Mouse (Mus musculus): ENCODE data around the gene 9130213A22Rik. TPM values are rescaled to one million over a fixed set of nuclear protein-coding genes. Genes with fewer than 3 reads are reported as not detected.

The 9130213A22Rik gene
- polyA plus RNA-seq, 1 experiment = 1.3 TPM

GRCm38 (mm10) chr11:69109032-69109900 lies 13.1 kb downstream of the 9130213A22Rik start:
- WGBS = 94% methylated on average over 13 of the region's 13 CpGs
- TF ChIP-seq POLR2A (IDR thresholded peaks at IDR 0.05; ENCODE audit: control insufficient read depth, extremely low read depth, insufficient read depth, low read length, poor library complexity) = no peak
- no peak for TF ChIP-seq CTCF (IDR thresholded peaks at IDR 0.05; ENCODE audit: borderline replicate concordance, control insufficient read depth, extremely low read depth, insufficient read depth, low read length, poor library complexity)

GRCm38 (mm10) chr11:69108223-69108622 lies 14.2 kb downstream of the 9130213A22Rik start:
- 95% methylated on average over 9 of the region's 9 CpGs for WGBS
- TF ChIP-seq POLR2A (IDR thresholded peaks at IDR 0.05; ENCODE audit: control insufficient read depth, extremely low read depth, insufficient read depth, low read length, poor library complexity) (no peak), CTCF (IDR thresholded peaks at IDR 0.05; ENCODE audit: borderline replicate concordance, control insufficient read depth, extremely low read depth, insufficient read depth, low read length, poor library complexity) (no peak)
- no peaks in the 10 kb centered on the region for H3K4me1 ChIP-seq (replicated peaks; ENCODE audit: control insufficient read depth, insufficient read depth, low read length)
- H3K27me3 ChIP-seq (ENCODE audit: control insufficient read depth, insufficient read depth, low read length) = no peaks in the 10 kb centered on the region
- H3K27ac ChIP-seq (ENCODE audit: control insufficient read depth, insufficient read depth, low read length) = no peak overlapping the region
- H3K36me3 ChIP-seq (ENCODE audit: control insufficient read depth, insufficient read depth, low read length) = peaks cover 45% of the 10 kb centered on the region
- H3K4me3 ChIP-seq (ENCODE audit: control insufficient read depth, insufficient read depth, low read length) = no peak overlapping the region
- DNase-seq = no peak

More at GRCm38 (mm10) chr11:69109032-69109900, 13.1 kb downstream of the 9130213A22Rik start:
- Histone ChIP-seq H3K27me3 (ENCODE audit: control insufficient read depth, insufficient read depth, low read length) (no peaks in the 10 kb centered on the region), H3K4me3 (ENCODE audit: control insufficient read depth, insufficient read depth, low read length) (no peak overlapping the region), H3K27ac (ENCODE audit: control insufficient read depth, insufficient read depth, low read length) (no peak overlapping the region), H3K36me3 (ENCODE audit: control insufficient read depth, insufficient read depth, low read length) (peaks cover 37% of the 10 kb centered on the region), H3K4me1 (replicated peaks; ENCODE audit: control insufficient read depth, insufficient read depth, low read length) (no peaks in the 10 kb centered on the region)
- no peak for DNase-seq

GRCm38 (mm10) chr11:69107676-69108075 lies 14.7 kb downstream of the 9130213A22Rik start:
- peaks cover 49% of the 10 kb centered on the region for H3K36me3 ChIP-seq (ENCODE audit: control insufficient read depth, insufficient read depth, low read length)
- H3K27ac ChIP-seq (ENCODE audit: control insufficient read depth, insufficient read depth, low read length) = no peak overlapping the region
- H3K4me3 ChIP-seq (ENCODE audit: control insufficient read depth, insufficient read depth, low read length) = no peak overlapping the region
- TF ChIP-seq POLR2A (IDR thresholded peaks at IDR 0.05; ENCODE audit: control insufficient read depth, extremely low read depth, insufficient read depth, low read length, poor library complexity) = no peak
- TF ChIP-seq CTCF (IDR thresholded peaks at IDR 0.05; ENCODE audit: borderline replicate concordance, control insufficient read depth, extremely low read depth, insufficient read depth, low read length, poor library complexity) = no peak
- H3K4me1 ChIP-seq (replicated peaks; ENCODE audit: control insufficient read depth, insufficient read depth, low read length) = no peaks in the 10 kb centered on the region
- H3K27me3 ChIP-seq (ENCODE audit: control insufficient read depth, insufficient read depth, low read length) = no peaks in the 10 kb centered on the region
- 94% methylated on average over 11 of the region's 11 CpGs for WGBS
- no peak for DNase-seq

GRCm38 (mm10) chr11:69106842-69107241 lies 15.5 kb downstream of the 9130213A22Rik start:
- no peak for TF ChIP-seq CTCF (IDR thresholded peaks at IDR 0.05; ENCODE audit: borderline replicate concordance, control insufficient read depth, extremely low read depth, insufficient read depth, low read length, poor library complexity)
- TF ChIP-seq POLR2A (IDR thresholded peaks at IDR 0.05; ENCODE audit: control insufficient read depth, extremely low read depth, insufficient read depth, low read length, poor library complexity) = no peak

GRCm38 (mm10) chr11:69106299-69106698 lies 16.1 kb downstream of the 9130213A22Rik start:
- no peak overlapping the region for H3K27ac ChIP-seq (ENCODE audit: control insufficient read depth, insufficient read depth, low read length)
- peaks cover 56% of the 10 kb centered on the region for H3K36me3 ChIP-seq (ENCODE audit: control insufficient read depth, insufficient read depth, low read length)
- H3K4me3 ChIP-seq (ENCODE audit: control insufficient read depth, insufficient read depth, low read length) = no peak overlapping the region
- WGBS = 96% methylated on average over 11 of the region's 11 CpGs
- no peaks in the 10 kb centered on the region for H3K4me1 ChIP-seq (replicated peaks; ENCODE audit: control insufficient read depth, insufficient read depth, low read length)
- no peaks in the 10 kb centered on the region for H3K27me3 ChIP-seq (ENCODE audit: control insufficient read depth, insufficient read depth, low read length)
- TF ChIP-seq POLR2A (IDR thresholded peaks at IDR 0.05; ENCODE audit: control insufficient read depth, extremely low read depth, insufficient read depth, low read length, poor library complexity) (no peak), CTCF (IDR thresholded peaks at IDR 0.05; ENCODE audit: borderline replicate concordance, control insufficient read depth, extremely low read depth, insufficient read depth, low read length, poor library complexity) (no peak)
- no peak for DNase-seq

More at GRCm38 (mm10) chr11:69106842-69107241, 15.5 kb downstream of the 9130213A22Rik start:
- no peak overlapping the region for H3K4me3 ChIP-seq (ENCODE audit: control insufficient read depth, insufficient read depth, low read length)
- no peaks in the 10 kb centered on the region for H3K27me3 ChIP-seq (ENCODE audit: control insufficient read depth, insufficient read depth, low read length)
- peaks cover 51% of the 10 kb centered on the region for H3K36me3 ChIP-seq (ENCODE audit: control insufficient read depth, insufficient read depth, low read length)
- no peak overlapping the region for H3K27ac ChIP-seq (ENCODE audit: control insufficient read depth, insufficient read depth, low read length)
- DNase-seq = no peak
- no peaks in the 10 kb centered on the region for H3K4me1 ChIP-seq (replicated peaks; ENCODE audit: control insufficient read depth, insufficient read depth, low read length)
- WGBS = 96% methylated on average over 11 of the region's 11 CpGs

- 97% methylated on average over 2 of the region's 2 CpGs for WGBS
- DNase-seq = no peak
- TF ChIP-seq POLR2A (IDR thresholded peaks at IDR 0.05; ENCODE audit: control insufficient read depth, extremely low read depth, insufficient read depth, low read length, poor library complexity) (no peak), CTCF (IDR thresholded peaks at IDR 0.05; ENCODE audit: borderline replicate concordance, control insufficient read depth, extremely low read depth, insufficient read depth, low read length, poor library complexity) (no peak)
- Histone ChIP-seq H3K4me3 (ENCODE audit: control insufficient read depth, insufficient read depth, low read length) (no peak overlapping the region), H3K27ac (ENCODE audit: control insufficient read depth, insufficient read depth, low read length) (no peak overlapping the region), H3K4me1 (replicated peaks; ENCODE audit: control insufficient read depth, insufficient read depth, low read length) (peaks cover 1% of the 10 kb centered on the region; the same call in 1 of the 2 replicates), H3K27me3 (ENCODE audit: control insufficient read depth, insufficient read depth, low read length) (no peaks in the 10 kb centered on the region), H3K36me3 (ENCODE audit: control insufficient read depth, insufficient read depth, low read length) (peaks cover 57% of the 10 kb centered on the region)
Observed at GRCm38 (mm10) chr11:69105796-69106195, 16.6 kb downstream of the 9130213A22Rik start.
